Mouse (Mus musculus): ENCODE measurements at regions not wholly inside any gene's neighbourhood (a gene's known extent, or its start where the extent isn't known, plus 50 kb on each side); places are given as distances from the start of the nearest gene placed in this dataset.

- H3K4me1 ChIP-seq (replicated peaks; ENCODE audit: control insufficient read depth, insufficient read depth, low read length), result no peaks in the 10 kb centered on the region
- H3K4me2 ChIP-seq (replicated peaks; ENCODE audit: low read depth, low read length), result no peak overlapping the region
- no peak overlapping the region for H3K9ac ChIP-seq (ENCODE audit: low read depth, low read length)
- DNase-seq (ENCODE audit: low spot score), result no peak
- H3K27ac ChIP-seq (ENCODE audit: low read depth, low read length), result no peak overlapping the region
- no peak overlapping the region for H3K4me3 ChIP-seq (ENCODE audit: low read depth, low read length)
- ATAC-seq (ENCODE audit: low FRiP score), result no peak
- WGBS, result 100% methylated on average over 2 of the region's 2 CpGs
- H3K9me3 ChIP-seq (ENCODE audit: control insufficient read depth, low read length), result no peaks in the 10 kb centered on the region
- H3K27me3 ChIP-seq (ENCODE audit: control insufficient read depth, insufficient read depth, low read length), result no peaks in the 10 kb centered on the region
- H3K36me3 ChIP-seq (ENCODE audit: control insufficient read depth, insufficient read depth, low read length), result no peaks in the 10 kb centered on the region
These were observed 317.7 kb downstream of the Gsdmc2 start for GRCm38 (mm10) chr15:63527318-63527717.

DNA sequence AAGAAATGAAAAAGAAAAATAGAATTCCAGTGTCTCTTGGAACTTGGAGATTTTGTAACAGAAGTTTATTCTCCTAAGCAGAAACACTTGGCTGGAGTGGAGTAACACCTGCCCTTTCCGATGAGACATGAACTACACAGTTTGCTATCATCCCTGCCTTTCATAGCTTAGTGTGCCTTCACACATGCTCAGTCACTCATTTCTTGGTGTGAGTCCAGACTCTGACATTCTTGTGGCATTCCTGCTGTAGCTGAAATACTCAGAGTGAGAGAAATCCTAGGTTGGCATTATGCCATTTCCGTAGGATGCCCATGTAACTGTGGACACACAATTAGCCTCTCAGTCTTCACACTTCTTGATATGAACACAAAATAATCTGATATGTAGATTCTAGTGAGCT lies 318.2 kb downstream of the Gsdmc2 start:
- Histone ChIP-seq H3K9ac (ENCODE audit: low read depth, low read length) (no peak overlapping the region), H3K36me3 (ENCODE audit: control insufficient read depth, insufficient read depth, low read length) (no peaks in the 10 kb centered on the region), H3K4me2 (replicated peaks; ENCODE audit: low read depth, low read length) (no peak overlapping the region), H3K27me3 (ENCODE audit: control insufficient read depth, insufficient read depth, low read length) (no peaks in the 10 kb centered on the region), H3K27ac (ENCODE audit: low read depth, low read length) (no peak overlapping the region), H3K4me1 (replicated peaks; ENCODE audit: control insufficient read depth, insufficient read depth, low read length) (no peaks in the 10 kb centered on the region), H3K9me3 (ENCODE audit: control insufficient read depth, low read length) (no peaks in the 10 kb centered on the region), H3K4me3 (ENCODE audit: low read depth, low read length) (no peak overlapping the region)
- 95% methylated on average over 2 of the region's 2 CpGs for WGBS
- ATAC-seq (ENCODE audit: low FRiP score), result no peak
- DNase-seq (ENCODE audit: low spot score), result no peak

DNA sequence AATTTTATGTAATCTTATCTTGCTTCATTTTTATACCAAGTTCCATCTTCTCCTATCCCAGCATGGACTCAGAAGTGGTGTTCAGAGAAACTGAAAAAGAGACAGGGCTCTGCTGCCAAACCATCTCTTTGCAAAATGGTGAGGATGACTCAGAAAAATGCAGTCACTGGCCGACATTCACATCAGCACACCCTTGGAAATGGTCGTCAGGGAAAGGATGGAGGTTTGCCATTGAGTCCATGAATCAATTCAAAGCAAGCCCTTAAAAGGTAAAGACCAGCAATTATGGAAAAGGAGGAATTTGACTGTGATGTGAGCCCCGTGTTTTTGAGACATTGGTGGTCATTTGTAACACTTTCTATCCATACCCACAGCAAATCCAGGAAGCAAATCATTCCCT lies 327.7 kb downstream of the Gsdmc2 start:
- Histone ChIP-seq H3K36me3 (ENCODE audit: control insufficient read depth, insufficient read depth, low read length) (no peaks in the 10 kb centered on the region), H3K27ac (ENCODE audit: low read depth, low read length) (no peak overlapping the region), H3K9ac (ENCODE audit: low read depth, low read length) (no peak overlapping the region), H3K4me1 (replicated peaks; ENCODE audit: control insufficient read depth, insufficient read depth, low read length) (no peaks in the 10 kb centered on the region), H3K9me3 (ENCODE audit: control insufficient read depth, low read length) (no peaks in the 10 kb centered on the region), H3K4me3 (ENCODE audit: low read depth, low read length) (no peak overlapping the region), H3K27me3 (ENCODE audit: control insufficient read depth, insufficient read depth, low read length) (no peaks in the 10 kb centered on the region), H3K4me2 (replicated peaks; ENCODE audit: low read depth, low read length) (no peak overlapping the region)
- ATAC-seq (ENCODE audit: low FRiP score), result no peak
- DNase-seq (ENCODE audit: low spot score), result no peak
- WGBS, result 85% methylated on average over 3 of the region's 3 CpGs

DNA sequence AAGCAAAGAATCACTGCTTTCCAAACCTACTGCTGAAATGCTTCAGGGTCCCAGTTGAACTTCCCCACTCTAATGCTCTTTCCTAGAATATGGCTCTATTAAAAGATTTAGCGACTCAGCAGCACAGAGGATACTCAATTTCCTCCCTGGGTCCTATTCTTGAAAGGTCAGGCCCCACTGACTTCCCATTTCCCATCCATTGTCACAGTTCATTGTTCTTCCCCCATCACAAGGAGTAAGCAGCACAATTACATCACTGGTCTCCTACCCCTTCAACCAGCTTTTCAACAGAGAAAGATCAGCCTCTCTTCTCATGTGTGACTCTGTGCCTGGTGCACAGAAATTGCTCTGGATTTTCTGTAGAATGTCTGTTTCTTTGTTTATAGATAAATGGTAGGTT lies 344.5 kb downstream of the Gsdmc2 start:
- no peaks in the 10 kb centered on the region for H3K27me3 ChIP-seq (ENCODE audit: control insufficient read depth, insufficient read depth, low read length)
- no peak overlapping the region for H3K4me2 ChIP-seq (replicated peaks; ENCODE audit: low read depth, low read length)
- no peaks in the 10 kb centered on the region for H3K36me3 ChIP-seq (ENCODE audit: control insufficient read depth, insufficient read depth, low read length)
- H3K4me3 ChIP-seq (ENCODE audit: low read depth, low read length), result no peak overlapping the region
- no peak overlapping the region for H3K27ac ChIP-seq (ENCODE audit: low read depth, low read length)
- H3K9ac ChIP-seq (ENCODE audit: low read depth, low read length), result no peak overlapping the region
- 42% methylated on average over 1 of the region's 1 CpGs for WGBS
- DNase-seq (ENCODE audit: low spot score) (no peak), ATAC-seq (ENCODE audit: low FRiP score) (no peak)
- H3K4me1 ChIP-seq (replicated peaks; ENCODE audit: control insufficient read depth, insufficient read depth, low read length), result no peaks in the 10 kb centered on the region
- H3K9me3 ChIP-seq (ENCODE audit: control insufficient read depth, low read length), result no peaks in the 10 kb centered on the region

GRCm38 (mm10) chr15:63498483-63498882 lies 346.5 kb downstream of the Gsdmc2 start:
- Histone ChIP-seq H3K4me2 (replicated peaks; ENCODE audit: low read depth, low read length) (no peak overlapping the region), H3K4me3 (ENCODE audit: low read depth, low read length) (no peak overlapping the region), H3K4me1 (replicated peaks; ENCODE audit: control insufficient read depth, insufficient read depth, low read length) (no peaks in the 10 kb centered on the region), H3K27me3 (ENCODE audit: control insufficient read depth, insufficient read depth, low read length) (no peaks in the 10 kb centered on the region), H3K27ac (ENCODE audit: low read depth, low read length) (no peak overlapping the region), H3K9me3 (ENCODE audit: control insufficient read depth, low read length) (no peaks in the 10 kb centered on the region), H3K9ac (ENCODE audit: low read depth, low read length) (no peak overlapping the region), H3K36me3 (ENCODE audit: control insufficient read depth, insufficient read depth, low read length) (no peaks in the 10 kb centered on the region)
- no peak for DNase-seq (ENCODE audit: low spot score)
- 87% methylated on average over 3 of the region's 3 CpGs for WGBS
- no peak for ATAC-seq (ENCODE audit: low FRiP score)

GRCm38 (mm10) chr15:63497207-63497606 lies 347.8 kb downstream of the Gsdmc2 start:
- Histone ChIP-seq H3K9me3 (ENCODE audit: control insufficient read depth, low read length) (no peaks in the 10 kb centered on the region), H3K4me2 (replicated peaks; ENCODE audit: low read depth, low read length) (no peak overlapping the region), H3K36me3 (ENCODE audit: control insufficient read depth, insufficient read depth, low read length) (no peaks in the 10 kb centered on the region), H3K27ac (ENCODE audit: low read depth, low read length) (no peak overlapping the region), H3K4me3 (ENCODE audit: low read depth, low read length) (no peak overlapping the region), H3K9ac (ENCODE audit: low read depth, low read length) (no peak overlapping the region), H3K27me3 (ENCODE audit: control insufficient read depth, insufficient read depth, low read length) (no peaks in the 10 kb centered on the region), H3K4me1 (replicated peaks; ENCODE audit: control insufficient read depth, insufficient read depth, low read length) (no peaks in the 10 kb centered on the region)
- WGBS, result 90% methylated on average over 3 of the region's 3 CpGs
- ATAC-seq (ENCODE audit: low FRiP score), result no peak
- no peak for DNase-seq (ENCODE audit: low spot score)

DNA sequence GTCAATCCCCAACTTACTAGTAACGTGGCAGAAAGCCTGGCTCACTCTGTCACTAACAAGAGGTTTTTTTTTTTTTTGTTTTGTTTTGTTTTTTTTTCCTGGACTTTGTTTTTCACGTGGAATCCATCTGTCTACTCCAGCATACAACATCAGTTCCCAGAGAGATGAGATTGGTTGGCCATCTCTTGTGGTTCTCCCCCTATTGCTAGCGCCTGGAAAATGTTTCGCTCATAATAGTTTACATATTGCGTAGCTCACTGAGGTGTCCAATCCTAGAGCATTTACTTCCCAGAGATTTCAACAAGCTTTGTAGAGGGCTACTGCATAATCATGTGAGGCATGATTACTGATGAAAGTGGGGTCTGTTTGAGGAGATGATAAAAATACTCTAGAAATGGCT lies 360.1 kb downstream of the Gsdmc2 start:
- H3K9ac ChIP-seq (ENCODE audit: low read depth, low read length), result no peak overlapping the region
- H3K4me2 ChIP-seq (replicated peaks; ENCODE audit: low read depth, low read length), result no peak overlapping the region
- 76% methylated on average over 5 of the region's 5 CpGs for WGBS
- H3K4me3 ChIP-seq (ENCODE audit: low read depth, low read length), result no peak overlapping the region
- no peak overlapping the region for H3K27ac ChIP-seq (ENCODE audit: low read depth, low read length)
- no peak for DNase-seq (ENCODE audit: low spot score)
- H3K9me3 ChIP-seq (ENCODE audit: control insufficient read depth, low read length), result no peaks in the 10 kb centered on the region
- no peaks in the 10 kb centered on the region for H3K27me3 ChIP-seq (ENCODE audit: control insufficient read depth, insufficient read depth, low read length)
- no peak for ATAC-seq (ENCODE audit: low FRiP score)
- H3K4me1 ChIP-seq (replicated peaks; ENCODE audit: control insufficient read depth, insufficient read depth, low read length), result no peaks in the 10 kb centered on the region
- no peaks in the 10 kb centered on the region for H3K36me3 ChIP-seq (ENCODE audit: control insufficient read depth, insufficient read depth, low read length)

DNA sequence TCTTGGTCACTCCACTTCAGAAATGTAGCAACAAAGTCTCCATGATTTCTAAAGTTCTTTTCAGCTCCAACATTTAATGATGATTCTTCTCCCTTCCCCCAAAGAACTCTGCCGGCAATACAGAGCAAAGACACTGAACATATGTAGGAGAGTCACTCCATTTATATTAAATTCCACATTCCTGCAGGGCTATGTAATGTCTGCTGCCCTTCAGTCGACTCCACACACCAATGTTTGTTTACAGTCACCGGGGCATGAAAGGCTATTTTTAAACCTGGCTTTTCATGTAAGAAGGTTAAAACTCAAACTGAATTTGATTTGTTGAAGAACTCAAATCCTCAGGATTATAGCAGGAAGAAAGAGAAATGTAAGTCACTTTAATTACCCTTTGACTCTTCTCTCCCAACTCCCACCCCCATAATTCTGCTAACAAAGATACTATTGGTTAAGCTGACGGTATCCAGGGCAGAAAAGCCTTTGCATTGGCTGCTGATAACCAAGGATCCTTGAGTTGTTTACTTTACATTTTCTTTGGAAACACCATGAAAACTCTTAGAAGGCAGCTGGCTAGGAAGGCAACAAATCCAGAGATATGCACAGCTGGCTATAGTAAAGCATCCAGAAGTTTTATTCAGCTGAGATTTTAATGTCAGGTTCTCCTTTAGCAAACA lies 360.6 kb downstream of the Gsdmc2 start:
- DNase-seq (ENCODE audit: low spot score) (no peak), ATAC-seq (ENCODE audit: low FRiP score) (no peak)
- no peaks in the 10 kb centered on the region for H3K27me3 ChIP-seq (ENCODE audit: control insufficient read depth, insufficient read depth, low read length)
- H3K36me3 ChIP-seq (ENCODE audit: control insufficient read depth, insufficient read depth, low read length), result no peaks in the 10 kb centered on the region
- H3K4me1 ChIP-seq (replicated peaks; ENCODE audit: control insufficient read depth, insufficient read depth, low read length), result no peaks in the 10 kb centered on the region
- H3K9me3 ChIP-seq (ENCODE audit: control insufficient read depth, low read length), result no peaks in the 10 kb centered on the region
- H3K9ac ChIP-seq (ENCODE audit: low read depth, low read length), result no peak overlapping the region
- H3K4me2 ChIP-seq (replicated peaks; ENCODE audit: low read depth, low read length), result no peak overlapping the region
- H3K27ac ChIP-seq (ENCODE audit: low read depth, low read length), result no peak overlapping the region
- H3K4me3 ChIP-seq (ENCODE audit: low read depth, low read length), result no peak overlapping the region
- 58% methylated on average over 4 of the region's 4 CpGs for WGBS

GRCm38 (mm10) chr15:63479270-63479805 lies 365.6 kb downstream of the Gsdmc2 start:
- H3K4me3 ChIP-seq (ENCODE audit: low read depth, low read length), result no peak overlapping the region
- WGBS, result 69% methylated on average over 1 of the region's 1 CpGs
- ATAC-seq (ENCODE audit: low FRiP score) (no peak), DNase-seq (ENCODE audit: low spot score) (no peak)
- H3K4me1 ChIP-seq (replicated peaks; ENCODE audit: control insufficient read depth, insufficient read depth, low read length), result no peaks in the 10 kb centered on the region
- H3K9me3 ChIP-seq (ENCODE audit: control insufficient read depth, low read length), result no peaks in the 10 kb centered on the region
- no peaks in the 10 kb centered on the region for H3K27me3 ChIP-seq (ENCODE audit: control insufficient read depth, insufficient read depth, low read length)
- H3K27ac ChIP-seq (ENCODE audit: low read depth, low read length), result no peak overlapping the region
- no peak overlapping the region for H3K9ac ChIP-seq (ENCODE audit: low read depth, low read length)
- no peak overlapping the region for H3K4me2 ChIP-seq (replicated peaks; ENCODE audit: low read depth, low read length)
- no peaks in the 10 kb centered on the region for H3K36me3 ChIP-seq (ENCODE audit: control insufficient read depth, insufficient read depth, low read length)
